Mouse (Mus musculus): Measurements from ENCODE around the gene Kcne4.
"Not testable (repeated sequence)": the region's sequence is repeated elsewhere in the genome, so short reads cannot be mapped to it uniquely, and the experiment has no call there.

The Kcne4 gene

GRCm38 (mm10) chr1:78816639-78817038 is at the start of gene Kcne4:
Kcne4 (plus strand) TSS chr1:78816758.
- peak; percentile 45 to 62 for DNase-seq

GRCm38 (mm10) chr1:78781899-78782298 is 34.7 kb upstream of the Kcne4 start:
- DNase-seq: peak; percentile 49 to 58

- DNase-seq: not testable (repeated sequence)
These were observed 31.6 kb upstream of the Kcne4 start for GRCm38 (mm10) chr1:78784936-78785335.

- no peak for DNase-seq
These were observed 26.8 kb upstream of the Kcne4 start for GRCm38 (mm10) chr1:78789744-78790143.

GRCm38 (mm10) chr1:78807428-78807827 is 9.1 kb upstream of the Kcne4 start:
- DNase-seq: no peak

GRCm38 (mm10) chr1:78809819-78810218 is 6.7 kb upstream of the Kcne4 start:
- peak in 1 of 2 experiments; percentile 36 for DNase-seq

GRCm38 (mm10) chr1:78810904-78811303 is 5.7 kb upstream of the Kcne4 start:
- no peak for DNase-seq

GRCm38 (mm10) chr1:78811975-78812490 is 4.5 kb upstream of the Kcne4 start:
- DNase-seq: peak; percentile 18 to 48

- DNase-seq: no peak
These were observed 1.2 kb downstream of the Kcne4 start for GRCm38 (mm10) chr1:78817756-78818155.

- peak in 1 of 2 experiments; percentile 36 for DNase-seq
These were observed 2.3 kb downstream of the Kcne4 start for GRCm38 (mm10) chr1:78818630-78819526.

- DNase-seq: peak; percentile 36 to 60
These were observed 3.0 kb downstream of the Kcne4 start for GRCm38 (mm10) chr1:78819592-78819991.

- peak in 1 of 2 experiments; percentile 36 for DNase-seq
These were observed 3.6 kb downstream of the Kcne4 start for GRCm38 (mm10) chr1:78820176-78820575.

GRCm38 (mm10) chr1:78821111-78821510 is 4.6 kb downstream of the Kcne4 start:
- DNase-seq: no peak

GRCm38 (mm10) chr1:78821733-78822430 is 5.3 kb downstream of the Kcne4 start:
- peak; percentile 29 to 52 for DNase-seq

- DNase-seq: peak; percentile 74 to 79
These were observed 8.7 kb downstream of the Kcne4 start for GRCm38 (mm10) chr1:78825246-78825645.

- no peak for DNase-seq
These were observed 21.9 kb downstream of the Kcne4 start for GRCm38 (mm10) chr1:78838468-78838867.

- no peak for DNase-seq
These were observed 24.2 kb downstream of the Kcne4 start for GRCm38 (mm10) chr1:78840769-78841168.

GRCm38 (mm10) chr1:78845661-78846060 is 29.1 kb downstream of the Kcne4 start:
- DNase-seq: no peak

- DNase-seq: peak; percentile 61 to 77
These were observed 29.9 kb downstream of the Kcne4 start for GRCm38 (mm10) chr1:78846471-78846870.

GRCm38 (mm10) chr1:78852408-78853093 is 36.0 kb downstream of the Kcne4 start:
- DNase-seq: peak; percentile 5 to 45

- no peak for DNase-seq
These were observed 36.5 kb downstream of the Kcne4 start for GRCm38 (mm10) chr1:78853094-78853445.

GRCm38 (mm10) chr1:78854306-78854705 is 37.7 kb downstream of the Kcne4 start:
- peak in 1 of 2 experiments; percentile 5 for DNase-seq

- DNase-seq: no peak
These were observed 43.0 kb downstream of the Kcne4 start for GRCm38 (mm10) chr1:78859573-78859972.

Data from kidney, postnatal 25 days (tissue).